Mouse (Mus musculus): ENCODE data around the gene Gm8947. TPM values are rescaled to one million over a fixed set of nuclear protein-coding genes. Genes with fewer than 3 reads are reported as not detected.

Gm8947 gene
- polyA plus RNA-seq, 1 experiment, result not detected

DNA sequence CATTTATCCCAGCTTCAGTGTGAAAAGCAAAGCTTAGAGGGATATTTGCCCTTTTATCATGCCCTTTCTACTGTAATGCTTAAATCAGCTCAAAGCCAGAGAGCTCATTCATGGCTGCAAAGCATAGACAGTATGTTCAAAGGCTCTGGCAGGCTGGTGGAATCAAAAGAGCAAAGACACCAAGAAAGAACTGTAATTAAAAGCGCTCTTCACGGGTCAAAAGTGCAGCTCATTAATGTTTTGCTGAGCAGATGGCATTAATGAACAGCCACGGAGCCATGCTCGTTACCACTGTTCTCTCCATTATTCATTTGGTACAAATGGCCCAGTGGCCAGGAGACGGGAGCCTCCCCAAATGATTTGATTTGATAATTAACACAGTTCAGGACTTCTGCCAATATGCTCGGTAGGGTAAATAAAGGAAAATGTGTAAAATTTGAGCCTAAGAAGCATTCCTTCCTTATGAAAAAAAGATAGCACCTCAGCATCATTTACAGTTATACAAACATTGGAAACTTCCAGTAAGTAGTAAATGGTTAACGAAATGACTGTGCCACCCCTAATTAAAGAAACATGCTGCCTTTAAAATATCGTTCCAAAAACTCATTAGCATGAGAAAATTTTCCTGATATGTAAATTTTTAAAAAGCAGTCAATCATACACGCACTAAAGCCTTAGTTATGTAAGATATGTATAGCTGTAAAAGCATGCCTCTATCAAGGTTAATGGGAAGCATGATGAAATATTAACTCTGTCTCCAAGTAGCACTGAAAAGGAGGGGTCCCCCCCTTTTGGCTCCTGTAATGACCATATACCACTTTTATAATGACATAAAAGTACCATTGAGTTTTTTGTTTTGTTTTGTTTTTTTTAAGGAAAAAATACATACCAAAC lies 34.0 kb upstream of the Gm8947 start:
- Histone ChIP-seq H3K27ac (ENCODE audit: insufficient read depth, low read depth, low read length) (no peak overlapping the region), H3K4me3 (ENCODE audit: insufficient read depth, low read depth, low read length) (no peak overlapping the region), H3K4me1 (ENCODE audit: control insufficient read depth, insufficient read depth, low read length) (no peaks in the 10 kb centered on the region)
- 39% methylated on average over 9 of the region's 9 CpGs for WGBS
- no peak for TF ChIP-seq CTCF (IDR thresholded peaks at IDR 0.05; ENCODE audit: insufficient read depth, low read depth, low read length)
- TF ChIP-seq POLR2A (IDR thresholded peaks at IDR 0.05; ENCODE audit: insufficient read depth, low read depth, low read length), result no peak

DNA sequence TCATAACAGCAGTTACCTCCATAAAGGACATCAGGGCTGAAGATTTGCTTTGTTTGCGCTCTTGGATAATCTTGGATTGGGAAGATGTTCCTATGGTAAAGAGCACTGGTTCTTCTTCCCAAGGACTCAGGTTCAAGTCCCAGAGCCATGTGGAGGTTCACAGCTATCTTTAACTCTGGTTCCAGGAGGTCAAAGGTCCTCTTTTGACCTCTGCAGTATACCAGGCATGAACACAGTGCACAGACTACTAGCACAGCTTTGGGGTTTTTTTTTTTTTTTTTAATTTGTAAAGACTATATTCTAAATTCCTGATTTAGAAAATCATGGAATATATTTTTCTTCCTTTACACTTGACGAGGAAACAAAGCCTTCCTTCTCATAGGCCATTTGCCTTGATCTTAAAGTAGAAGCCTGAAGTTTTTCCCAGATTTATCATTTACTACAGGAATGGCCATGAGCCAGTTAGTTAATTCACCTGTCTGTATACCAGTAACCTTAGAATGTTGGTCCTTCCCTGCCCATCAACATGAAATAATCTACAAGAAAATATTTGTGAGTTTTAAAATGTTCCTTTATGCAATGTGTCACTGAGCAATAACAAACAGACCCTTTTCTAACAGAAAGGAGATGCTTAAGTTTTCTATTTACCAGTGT lies 33.2 kb upstream of the Gm8947 start:
- Histone ChIP-seq H3K4me1 (ENCODE audit: control insufficient read depth, insufficient read depth, low read length) (no peaks in the 10 kb centered on the region), H3K27ac (ENCODE audit: insufficient read depth, low read depth, low read length) (no peak overlapping the region), H3K4me3 (ENCODE audit: insufficient read depth, low read depth, low read length) (no peak overlapping the region)
- TF ChIP-seq CTCF (IDR thresholded peaks at IDR 0.05; ENCODE audit: insufficient read depth, low read depth, low read length) (no peak), POLR2A (IDR thresholded peaks at IDR 0.05; ENCODE audit: insufficient read depth, low read depth, low read length) (no peak)
- WGBS, result 90% methylated on average over 2 of the region's 2 CpGs

DNA sequence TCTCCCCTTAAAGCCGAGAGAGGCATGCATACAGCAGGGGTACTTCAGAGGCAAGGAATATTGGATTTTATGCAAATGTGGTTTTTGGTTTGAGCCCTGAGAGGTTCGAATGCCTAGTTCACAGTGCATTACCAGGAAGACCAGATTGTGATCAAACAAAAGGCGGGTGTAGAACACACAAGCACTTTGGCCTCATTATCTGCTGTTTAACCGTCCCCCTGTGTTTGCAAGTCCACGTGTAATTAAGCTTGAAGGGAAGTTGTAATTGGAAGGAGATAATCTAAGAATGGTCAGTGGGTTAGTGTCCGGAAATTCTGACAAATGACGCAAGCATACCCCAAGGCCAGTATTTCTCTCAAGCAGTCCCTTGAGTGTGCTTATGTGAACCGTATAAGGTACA lies 26.1 kb upstream of the Gm8947 start:
- Histone ChIP-seq H3K4me3 (ENCODE audit: insufficient read depth, low read depth, low read length) (no peak overlapping the region), H3K27ac (ENCODE audit: insufficient read depth, low read depth, low read length) (no peak overlapping the region), H3K4me1 (ENCODE audit: control insufficient read depth, insufficient read depth, low read length) (no peaks in the 10 kb centered on the region; the same call in 1 of the 2 replicates)
- 72% methylated on average over 8 of the region's 8 CpGs for WGBS
- TF ChIP-seq POLR2A (IDR thresholded peaks at IDR 0.05; ENCODE audit: insufficient read depth, low read depth, low read length) (no peak), CTCF (IDR thresholded peaks at IDR 0.05; ENCODE audit: insufficient read depth, low read depth, low read length) (no peak)

DNA sequence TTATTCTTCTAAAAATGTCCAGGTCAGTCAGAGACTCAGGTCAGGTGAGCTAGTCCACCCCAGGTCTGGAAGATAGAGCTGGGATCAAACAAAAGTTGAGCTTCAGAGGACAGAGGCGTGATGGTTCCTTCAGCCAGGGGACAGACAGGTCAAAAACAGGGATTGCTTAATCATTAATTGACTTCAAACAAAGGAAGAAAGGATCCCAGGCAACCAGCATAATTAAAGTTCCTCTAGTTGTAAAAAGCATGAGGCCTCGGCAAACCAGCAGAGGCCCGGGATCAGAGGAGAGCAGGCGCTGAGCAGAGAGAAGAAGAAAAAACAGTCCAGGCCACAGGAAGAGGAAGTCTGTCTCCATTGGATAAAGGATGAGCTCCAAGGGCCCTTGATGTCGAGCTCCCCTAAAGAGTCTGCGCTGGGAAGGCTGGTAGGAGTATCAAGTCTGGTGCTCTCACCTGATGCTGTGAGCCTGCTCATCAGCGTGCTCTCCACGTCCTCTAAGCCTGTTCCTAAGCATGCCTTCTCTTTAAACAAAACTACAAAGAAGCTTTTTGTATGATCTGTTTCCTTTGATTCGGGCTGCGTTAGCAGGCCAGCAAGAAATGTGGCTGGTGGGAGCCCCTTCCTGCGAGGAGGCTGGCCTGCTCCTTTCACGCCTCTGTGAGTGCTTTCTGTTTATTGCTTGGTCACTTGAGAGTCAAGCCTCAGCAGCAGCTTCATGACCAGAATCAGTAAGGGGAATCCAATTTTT lies 24.7 kb upstream of the Gm8947 start:
- H3K27ac ChIP-seq (ENCODE audit: insufficient read depth, low read depth, low read length), result no peak overlapping the region
- 71% methylated on average over 12 of the region's 12 CpGs for WGBS
- H3K4me1 ChIP-seq (ENCODE audit: control insufficient read depth, insufficient read depth, low read length), result no peaks in the 10 kb centered on the region; the same call in 1 of the 2 replicates
- no peak overlapping the region for H3K4me3 ChIP-seq (ENCODE audit: insufficient read depth, low read depth, low read length)
- no peak for TF ChIP-seq CTCF (IDR thresholded peaks at IDR 0.05; ENCODE audit: insufficient read depth, low read depth, low read length)
- TF ChIP-seq POLR2A (IDR thresholded peaks at IDR 0.05; ENCODE audit: insufficient read depth, low read depth, low read length), result no peak

DNA sequence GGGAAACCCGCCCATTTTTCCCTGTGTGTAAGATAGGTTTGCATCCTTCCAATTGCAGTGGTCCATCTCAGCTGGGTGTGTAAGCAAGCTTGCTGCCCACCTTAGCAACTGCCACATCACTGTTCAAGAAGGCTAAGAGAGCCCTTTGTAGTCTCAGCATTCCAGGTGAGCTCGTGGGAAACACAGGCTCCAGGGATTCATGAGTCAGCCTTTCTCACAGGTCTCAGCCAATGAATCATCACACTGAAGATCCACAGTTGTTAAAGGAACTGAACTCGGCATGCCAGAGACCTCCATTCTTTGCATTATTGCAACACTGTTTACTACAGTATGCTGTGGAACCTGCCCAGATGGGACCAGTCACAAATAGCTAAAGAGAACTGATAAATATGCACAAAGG lies 23.5 kb upstream of the Gm8947 start:
- Histone ChIP-seq H3K4me3 (ENCODE audit: insufficient read depth, low read depth, low read length) (no peak overlapping the region), H3K4me1 (ENCODE audit: control insufficient read depth, insufficient read depth, low read length) (no peaks in the 10 kb centered on the region; the same call in 1 of the 2 replicates), H3K27ac (ENCODE audit: insufficient read depth, low read depth, low read length) (no peak overlapping the region)
- 65% methylated on average over 3 of the region's 3 CpGs for WGBS
- TF ChIP-seq CTCF (IDR thresholded peaks at IDR 0.05; ENCODE audit: insufficient read depth, low read depth, low read length), result no peak

DNA sequence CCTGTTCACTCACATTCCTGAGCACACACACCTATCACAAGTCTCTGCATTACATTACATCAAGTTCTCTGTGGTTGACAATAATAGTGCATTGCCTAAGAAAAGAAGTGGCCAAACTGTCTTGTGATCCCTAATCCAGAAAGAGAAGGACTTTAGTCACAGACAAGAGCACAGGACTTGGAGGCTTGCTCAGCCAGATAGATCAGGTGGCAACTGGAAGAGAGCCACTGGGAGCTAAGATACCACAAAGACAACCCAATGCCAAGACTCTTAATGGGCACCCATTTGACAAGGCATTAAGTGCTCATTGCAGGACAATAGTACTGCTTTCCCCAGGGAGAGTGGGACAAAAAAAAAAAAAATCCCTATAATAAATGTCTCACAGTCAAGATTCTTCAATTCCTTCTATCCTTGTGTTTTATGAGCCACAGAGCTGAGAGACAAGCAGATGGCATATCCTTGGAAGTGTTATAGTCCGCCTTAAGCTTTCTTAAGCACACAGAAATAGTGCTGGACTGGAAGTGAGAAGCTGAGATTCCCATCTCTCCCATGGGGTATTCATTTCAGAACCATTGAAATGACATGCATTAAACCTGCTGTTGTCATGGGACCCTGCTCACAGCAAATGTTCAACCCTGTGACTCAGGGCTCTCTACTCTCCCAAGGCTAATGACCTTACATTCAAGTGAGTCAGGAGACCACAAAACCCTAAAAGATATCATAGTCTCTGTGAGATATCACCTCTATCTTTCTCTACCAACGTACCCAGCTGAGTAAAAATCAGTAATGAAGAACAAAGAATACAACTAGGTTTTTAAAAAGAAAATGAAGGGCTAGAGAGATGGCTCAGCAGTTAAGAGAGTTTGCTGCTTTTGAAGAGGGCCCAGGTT lies 20.4 kb upstream of the Gm8947 start:
- Histone ChIP-seq H3K4me3 (ENCODE audit: insufficient read depth, low read depth, low read length) (no peak overlapping the region), H3K27ac (ENCODE audit: insufficient read depth, low read depth, low read length) (no peak overlapping the region), H3K4me1 (ENCODE audit: control insufficient read depth, insufficient read depth, low read length) (no peaks in the 10 kb centered on the region; the same call in 1 of the 2 replicates)
- WGBS, result 82% methylated on average over 2 of the region's 2 CpGs
- no peak for TF ChIP-seq CTCF (IDR thresholded peaks at IDR 0.05; ENCODE audit: insufficient read depth, low read depth, low read length)
- no peak for TF ChIP-seq POLR2A (IDR thresholded peaks at IDR 0.05; ENCODE audit: insufficient read depth, low read depth, low read length)

DNA sequence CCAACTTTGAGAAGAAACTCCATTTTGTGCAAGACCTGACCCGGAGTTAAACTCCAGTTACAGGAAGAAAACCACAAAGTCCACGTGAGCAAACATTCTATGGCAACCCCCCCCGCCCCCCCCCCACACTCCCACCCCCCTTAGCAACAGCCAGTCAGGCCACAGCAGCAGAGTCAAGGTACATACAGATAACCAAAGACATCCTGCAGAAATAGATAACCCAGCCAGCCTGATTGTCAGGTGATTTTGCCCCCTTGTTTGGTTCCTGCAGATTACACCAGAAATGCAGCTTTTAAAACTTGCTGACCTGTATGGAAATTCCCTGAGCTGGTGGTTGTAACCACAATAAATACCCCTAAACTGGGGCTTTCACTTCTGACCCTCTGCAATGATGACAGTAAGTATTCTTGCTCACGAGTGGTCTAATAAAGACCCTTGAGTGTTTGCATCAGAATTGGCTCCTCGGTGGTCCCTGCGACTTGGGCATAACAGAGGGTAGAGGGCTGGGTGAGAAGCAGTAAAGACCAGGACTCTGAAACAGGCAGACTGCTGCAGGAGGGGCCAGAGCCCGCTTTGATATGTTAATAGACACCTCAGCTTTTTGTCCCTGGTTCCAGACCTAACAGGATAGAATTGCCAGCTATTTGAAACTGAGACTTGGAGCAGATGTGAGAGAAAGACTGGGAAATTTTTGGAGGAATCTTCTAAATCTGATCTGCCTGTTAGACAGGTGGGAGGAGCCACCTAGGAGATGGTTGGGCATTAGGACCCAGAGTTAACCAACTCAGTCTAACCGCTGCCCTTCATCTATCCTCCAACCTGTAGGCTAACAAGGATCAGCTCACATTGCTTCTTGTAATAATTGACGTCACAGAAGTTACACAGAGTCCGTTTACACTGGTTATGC lies 14.9 kb upstream of the Gm8947 start:
- 23% methylated on average over 10 of the region's 10 CpGs for WGBS
- H3K4me3 ChIP-seq (ENCODE audit: insufficient read depth, low read depth, low read length), result no peak overlapping the region
- TF ChIP-seq POLR2A (IDR thresholded peaks at IDR 0.05; ENCODE audit: insufficient read depth, low read depth, low read length) (no peak), CTCF (IDR thresholded peaks at IDR 0.05; ENCODE audit: insufficient read depth, low read depth, low read length) (no peak)

More for the DNA sequence above, 14.9 kb upstream of the Gm8947 start:
- Histone ChIP-seq H3K27ac (ENCODE audit: insufficient read depth, low read depth, low read length) (no peak overlapping the region), H3K4me1 (ENCODE audit: control insufficient read depth, insufficient read depth, low read length) (no peaks in the 10 kb centered on the region)

All from olfactory bulb, adult 2 months (tissue).